In genomic region chr17:56761991-56762410, GRCm38 (mm10) we compare ENCODE assay signal across 7 mouse cellular contexts. TPM values are rescaled to one million over a fixed set of nuclear protein-coding genes. Genes with fewer than 3 reads are reported as not detected.
DNase-seq lines count a peak whose midpoint lies in the region; ATAC-seq lines count a peak whose summit lies in the region.

No protein-coding gene starts in this region.

- intact Hi-C loops in left cerebral cortex, postnatal 14 days (cut with DNase I): no loop called here

- ATAC-seq in common myeloid progenitor, adult 5-6 weeks (replicated peaks; ENCODE audit: low read depth, poor library complexity, severe bottlenecking): peak; percentile 40
- ATAC-seq in megakaryocyte-erythroid progenitor cell, adult 5-6 weeks (replicated peaks; ENCODE audit: low FRiP score, low TSS enrichment, poor library complexity, severe bottlenecking): peak; percentile 53

- peak; percentile 90 to 96 for DNase-seq in adrenal gland, adult (ENCODE audit: inconsistent age in 2 of 2, low spot score in 1 of 2)
- DNase-seq in gastrocnemius, adult 8-10 months (ENCODE audit: low spot score in 2 of 2): peak; percentile 66 to 80
- peak; percentile 94 for DNase-seq in induced T-regulatory cell, adult 2 months (ENCODE audit: low read depth)
- DNase-seq in left cerebral cortex, postnatal 14 days (ENCODE audit: low spot score in 2 of 2): peak; percentile 87 to 89
- DNase-seq in right cerebral cortex, postnatal 36 days (ENCODE audit: low spot score in 2 of 2): peak; percentile 73 to 77

RNA-seq across cellular contexts. Expression of gene Dus3l, which starts 2.6 kb away (rescaled TPM):
- total RNA-seq in common myeloid progenitor, adult 5-6 weeks (2017): 16.8 and 17.5 TPM in 2 replicates
- 10 to 100 TPM; 12.6 to 17.4 (median 15.4) TPM for total RNA-seq in gastrocnemius, adult 8-10 months (2022)
- total RNA-seq in left cerebral cortex, postnatal 14 days (2021): 10 to 100 TPM; 66.2 to 75.0 TPM
- 21.6 and 28.6 TPM in 2 replicates for total RNA-seq in megakaryocyte-erythroid progenitor cell, adult 5-6 weeks (2014; fragmentation: Nextera tagmentation)
- total RNA-seq in megakaryocyte-erythroid progenitor cell, adult 5-6 weeks (2017): 13.9 and 17.9 TPM in 2 replicates

RNA-seq across cellular contexts. Expression of gene Nrtn, which starts 4.7 kb away (rescaled TPM):
- not detected in 2 replicates for total RNA-seq in common myeloid progenitor, adult 5-6 weeks (2017)
- 1 to 10 TPM; 1.9 to 5.0 (median 3.5) TPM for total RNA-seq in gastrocnemius, adult 8-10 months (2022)
- total RNA-seq in left cerebral cortex, postnatal 14 days (2021): 1 to 10 TPM; 2.6 to 4.5 TPM
- not detected in 2 replicates for total RNA-seq in megakaryocyte-erythroid progenitor cell, adult 5-6 weeks (2014; fragmentation: Nextera tagmentation)
- not detected in 2 replicates for total RNA-seq in megakaryocyte-erythroid progenitor cell, adult 5-6 weeks (2017)

RNA-seq across cellular contexts. Expression of gene Prr22, which starts 8.0 kb away (rescaled TPM):
- total RNA-seq in common myeloid progenitor, adult 5-6 weeks (2017): 0.15 TPM in 1 of 2 replicates, not detected in the other
- total RNA-seq in gastrocnemius, adult 8-10 months (2022): under 1 TPM in 1 of 4 experiments, not detected in 3; 0.12 TPM
- under 1 TPM; 0.51 to 0.94 TPM for total RNA-seq in left cerebral cortex, postnatal 14 days (2021)
- total RNA-seq in megakaryocyte-erythroid progenitor cell, adult 5-6 weeks (2014; fragmentation: Nextera tagmentation): 5.4 and 6.6 TPM in 2 replicates
- total RNA-seq in megakaryocyte-erythroid progenitor cell, adult 5-6 weeks (2017): 1.3 and 2.3 TPM in 2 replicates

RNA-seq across cellular contexts. Expression of gene Vmac, which starts 44.2 kb away (rescaled TPM):
- 6.1 and 11.1 TPM in 2 replicates for total RNA-seq in common myeloid progenitor, adult 5-6 weeks (2017)
- total RNA-seq in gastrocnemius, adult 8-10 months (2022): 1 to 10 TPM; 1.8 to 3.1 (median 2.4) TPM
- 1 to 10 TPM; 7.8 to 8.0 TPM for total RNA-seq in left cerebral cortex, postnatal 14 days (2021)
- 4.5 and 5.5 TPM in 2 replicates for total RNA-seq in megakaryocyte-erythroid progenitor cell, adult 5-6 weeks (2014; fragmentation: Nextera tagmentation)
- total RNA-seq in megakaryocyte-erythroid progenitor cell, adult 5-6 weeks (2017): 4.1 and 7.6 TPM in 2 replicates

RNA-seq across cellular contexts. Expression of gene Ndufa11, which starts 44.4 kb away (rescaled TPM):
- total RNA-seq in common myeloid progenitor, adult 5-6 weeks (2017): 63.1 and 84.2 TPM in 2 replicates
- 100 to 1,000 TPM; 325 to 413 (median 358) TPM for total RNA-seq in gastrocnemius, adult 8-10 months (2022)
- 100 to 1,000 TPM; 227 to 229 TPM for total RNA-seq in left cerebral cortex, postnatal 14 days (2021)
- total RNA-seq in megakaryocyte-erythroid progenitor cell, adult 5-6 weeks (2014; fragmentation: Nextera tagmentation): 181 and 226 TPM in 2 replicates
- total RNA-seq in megakaryocyte-erythroid progenitor cell, adult 5-6 weeks (2017): 75.6 and 167 TPM in 2 replicates

Comparison
In these comparisons a context has a peak if more than half of its experiments do, and no peak if none do; other contexts are left out.
1. Peak in every context shown above with its lines: DNase-seq and ATAC-seq.